Mouse (Mus musculus): ENCODE measurements around the gene Thg1l. TPM values are rescaled to one million over a fixed set of nuclear protein-coding genes. Genes with fewer than 3 reads are reported as not detected.

Thg1l gene
- polyA plus RNA-seq, 1 experiment from 2014 or later: 15.9 TPM

GRCm38 (mm10) chr11:45966896-45967295, 11.6 kb upstream of the Thg1l start:
- whole genome bisulfite sequencing: 88% methylated on average over 4 of the region's 4 CpGs
- Histone ChIP-seq H3K9ac (ENCODE audit: low read depth, low read length) (no peak overlapping the region), H3K27ac (ENCODE audit: low read depth, low read length) (no peak overlapping the region), H3K27me3 (ENCODE audit: control insufficient read depth, insufficient read depth, low read length) (no peaks in the 10 kb centered on the region), H3K4me2 (replicated peaks; ENCODE audit: low read depth, low read length) (no peak overlapping the region), H3K4me1 (ENCODE audit: control insufficient read depth, insufficient read depth, low read length) (no peaks in the 10 kb centered on the region), H3K36me3 (ENCODE audit: control insufficient read depth, insufficient read depth, low read length) (no peaks in the 10 kb centered on the region), H3K9me3 (ENCODE audit: control insufficient read depth, low read length) (no peaks in the 10 kb centered on the region), H3K4me3 (ENCODE audit: low read length) (no peak overlapping the region)
- no peak for ATAC-seq (ENCODE audit: low FRiP score, low TSS enrichment)

- WGBS: 83% methylated on average over 5 of the region's 5 CpGs
- Histone ChIP-seq H3K4me1 (ENCODE audit: control insufficient read depth, insufficient read depth, low read length) (no peaks in the 10 kb centered on the region), H3K9me3 (ENCODE audit: control insufficient read depth, low read length) (no peaks in the 10 kb centered on the region), H3K4me2 (replicated peaks; ENCODE audit: low read depth, low read length) (no peak overlapping the region), H3K27ac (ENCODE audit: low read depth, low read length) (no peak overlapping the region), H3K36me3 (ENCODE audit: control insufficient read depth, insufficient read depth, low read length) (no peaks in the 10 kb centered on the region), H3K27me3 (ENCODE audit: control insufficient read depth, insufficient read depth, low read length) (no peaks in the 10 kb centered on the region), H3K4me3 (ENCODE audit: low read length) (no peak overlapping the region), H3K9ac (ENCODE audit: low read depth, low read length) (no peak overlapping the region)
- no peak for ATAC-seq (ENCODE audit: low FRiP score, low TSS enrichment)
Measured at GRCm38 (mm10) chr11:45960003-45960402, 4.7 kb upstream of the Thg1l start.

GRCm38 (mm10) chr11:45959598-45959997, 4.3 kb upstream of the Thg1l start:
- Histone ChIP-seq H3K27me3 (ENCODE audit: control insufficient read depth, insufficient read depth, low read length) (no peaks in the 10 kb centered on the region), H3K9me3 (ENCODE audit: control insufficient read depth, low read length) (no peaks in the 10 kb centered on the region), H3K4me3 (ENCODE audit: low read length) (no peak overlapping the region), H3K9ac (ENCODE audit: low read depth, low read length) (no peak overlapping the region), H3K36me3 (ENCODE audit: control insufficient read depth, insufficient read depth, low read length) (no peaks in the 10 kb centered on the region), H3K4me1 (ENCODE audit: control insufficient read depth, insufficient read depth, low read length) (no peaks in the 10 kb centered on the region), H3K4me2 (replicated peaks; ENCODE audit: low read depth, low read length) (no peak overlapping the region), H3K27ac (ENCODE audit: low read depth, low read length) (no peak overlapping the region)
- WGBS: 83% methylated on average over 3 of the region's 3 CpGs
- no peak for ATAC-seq (ENCODE audit: low FRiP score, low TSS enrichment)

GRCm38 (mm10) chr11:45947491-45947890, 7.8 kb downstream of the Thg1l start:
- Histone ChIP-seq H3K9ac (ENCODE audit: low read depth, low read length) (no peak overlapping the region), H3K9me3 (ENCODE audit: control insufficient read depth, low read length) (no peaks in the 10 kb centered on the region), H3K27me3 (ENCODE audit: control insufficient read depth, insufficient read depth, low read length) (no peaks in the 10 kb centered on the region), H3K4me2 (replicated peaks; ENCODE audit: low read depth, low read length) (no peak overlapping the region), H3K4me3 (ENCODE audit: low read length) (no peak overlapping the region), H3K4me1 (ENCODE audit: control insufficient read depth, insufficient read depth, low read length) (peaks cover 12% of the 10 kb centered on the region), H3K27ac (ENCODE audit: low read depth, low read length) (no peak overlapping the region), H3K36me3 (ENCODE audit: control insufficient read depth, insufficient read depth, low read length) (peaks cover 37% of the 10 kb centered on the region; the same call in 1 of the 2 replicates)
- no peak for ATAC-seq (ENCODE audit: low FRiP score, low TSS enrichment)
- WGBS: 89% methylated on average over 2 of the region's 2 CpGs

GRCm38 (mm10) chr11:45946796-45947195, 8.5 kb downstream of the Thg1l start:
- Histone ChIP-seq H3K27me3 (ENCODE audit: control insufficient read depth, insufficient read depth, low read length) (no peaks in the 10 kb centered on the region), H3K9me3 (ENCODE audit: control insufficient read depth, low read length) (no peaks in the 10 kb centered on the region), H3K4me3 (ENCODE audit: low read length) (no peak overlapping the region), H3K4me1 (ENCODE audit: control insufficient read depth, insufficient read depth, low read length) (peaks cover 12% of the 10 kb centered on the region), H3K36me3 (ENCODE audit: control insufficient read depth, insufficient read depth, low read length) (peaks cover 32% of the 10 kb centered on the region; the same call in 1 of the 2 replicates), H3K4me2 (replicated peaks; ENCODE audit: low read depth, low read length) (no peak overlapping the region), H3K27ac (ENCODE audit: low read depth, low read length) (no peak overlapping the region), H3K9ac (ENCODE audit: low read depth, low read length) (no peak overlapping the region)
- 90% methylated on average over 4 of the region's 4 CpGs for WGBS
- ATAC-seq (ENCODE audit: low FRiP score, low TSS enrichment): no peak

- Histone ChIP-seq H3K36me3 (ENCODE audit: control insufficient read depth, insufficient read depth, low read length) (peaks cover 16% of the 10 kb centered on the region; the same call in 1 of the 2 replicates), H3K9me3 (ENCODE audit: control insufficient read depth, low read length) (no peaks in the 10 kb centered on the region), H3K4me3 (ENCODE audit: low read length) (peak within 1 kb of the TSS; percentile 86), H3K27ac (ENCODE audit: low read depth, low read length) (0 out of 2 replicates have a peak within 1 kb of the TSS, but pooled peaks have one; percentile 6), H3K9ac (ENCODE audit: low read depth, low read length) (peak within 1 kb of the TSS; percentile 86), H3K4me2 (replicated peaks; ENCODE audit: low read depth, low read length) (peak within 1 kb of the TSS; percentile 89), H3K27me3 (ENCODE audit: control insufficient read depth, insufficient read depth, low read length) (no peaks in the 10 kb centered on the region), H3K4me1 (ENCODE audit: control insufficient read depth, insufficient read depth, low read length) (peaks cover 12% of the 10 kb centered on the region)
- peak; percentile 91 for ATAC-seq (ENCODE audit: low FRiP score, low TSS enrichment)
- WGBS: under 1% methylated on average over 54 of the region's 55 CpGs
Measured at GRCm38 (mm10) chr11:45944643-45945156, 10.6 kb downstream of the Thg1l start, which contains the start of gene Lsm11. Lsm11 (minus strand) TSS chr11:45944935.

GRCm38 (mm10) chr11:45943891-45944642, 11.2 kb downstream of the Thg1l start:
- Histone ChIP-seq H3K4me2 (replicated peaks; ENCODE audit: low read depth, low read length) (peak overlapping the region; percentile 89), H3K27ac (ENCODE audit: low read depth, low read length) (no peak overlapping the region), H3K27me3 (ENCODE audit: control insufficient read depth, insufficient read depth, low read length) (no peaks in the 10 kb centered on the region), H3K4me3 (ENCODE audit: low read length) (peak overlapping the region; percentile 86), H3K4me1 (ENCODE audit: control insufficient read depth, insufficient read depth, low read length) (peaks cover 12% of the 10 kb centered on the region), H3K36me3 (ENCODE audit: control insufficient read depth, insufficient read depth, low read length) (peaks cover 10% of the 10 kb centered on the region; the same call in 1 of the 2 replicates), H3K9ac (ENCODE audit: low read depth, low read length) (peak overlapping the region; percentile 86), H3K9me3 (ENCODE audit: control insufficient read depth, low read length) (no peaks in the 10 kb centered on the region)
- WGBS: under 1% methylated on average over 49 of the region's 49 CpGs
- peak; percentile 34 for ATAC-seq (ENCODE audit: low FRiP score, low TSS enrichment)

- no peak overlapping the region for H3K27ac ChIP-seq (ENCODE audit: low read depth, low read length)
- no peak for ATAC-seq (ENCODE audit: low FRiP score, low TSS enrichment)
- H3K36me3 ChIP-seq (ENCODE audit: control insufficient read depth, insufficient read depth, low read length): peaks cover 3% of the 10 kb centered on the region; the same call in 1 of the 2 replicates
- 58% methylated on average over 7 of the region's 7 CpGs for WGBS
- H3K9ac ChIP-seq (ENCODE audit: low read depth, low read length): peak overlapping the region; percentile 86; the same call in 1 of the 2 replicates
- H3K27me3 ChIP-seq (ENCODE audit: control insufficient read depth, insufficient read depth, low read length): no peaks in the 10 kb centered on the region
- H3K4me3 ChIP-seq (ENCODE audit: low read length): peak overlapping the region; percentile 86
- H3K9me3 ChIP-seq (ENCODE audit: control insufficient read depth, low read length): no peaks in the 10 kb centered on the region
- H3K4me1 ChIP-seq (ENCODE audit: control insufficient read depth, insufficient read depth, low read length): peaks cover 12% of the 10 kb centered on the region
- peak overlapping the region; percentile 89 for H3K4me2 ChIP-seq (replicated peaks; ENCODE audit: low read depth, low read length)
Measured at GRCm38 (mm10) chr11:45943108-45943705, 12.1 kb downstream of the Thg1l start.

GRCm38 (mm10) chr11:45942281-45942680, 13.0 kb downstream of the Thg1l start:
- WGBS: 91% methylated on average over 7 of the region's 7 CpGs
- H3K36me3 ChIP-seq (ENCODE audit: control insufficient read depth, insufficient read depth, low read length): peaks cover 3% of the 10 kb centered on the region; the same call in 1 of the 2 replicates

More at GRCm38 (mm10) chr11:45942281-45942680, 13.0 kb downstream of the Thg1l start:
- no peaks in the 10 kb centered on the region for H3K9me3 ChIP-seq (ENCODE audit: control insufficient read depth, low read length)
- no peak overlapping the region for H3K4me2 ChIP-seq (replicated peaks; ENCODE audit: low read depth, low read length)
- peaks cover 12% of the 10 kb centered on the region for H3K4me1 ChIP-seq (ENCODE audit: control insufficient read depth, insufficient read depth, low read length)
- no peak overlapping the region for H3K4me3 ChIP-seq (ENCODE audit: low read length)
- no peak for ATAC-seq (ENCODE audit: low FRiP score, low TSS enrichment)
- no peak overlapping the region for H3K27ac ChIP-seq (ENCODE audit: low read depth, low read length)
- H3K27me3 ChIP-seq (ENCODE audit: control insufficient read depth, insufficient read depth, low read length): no peaks in the 10 kb centered on the region
- no peak overlapping the region for H3K9ac ChIP-seq (ENCODE audit: low read depth, low read length)

Data from kidney, embryonic 14.5 days (tissue).